Mouse (Mus musculus) heart, postnatal 0 days (tissue): ENCODE measurements around the gene Tenm2.

Source experiments
- CTCF ChIP-seq: IDR thresholded peaks from 2 replicates; pipeline ENCODE4 v1.5.1; 2016; ENCODE audit warnings: antibody characterized with exemption, control low read depth, low read depth
- EP300 ChIP-seq: IDR thresholded peaks from 2 replicates; pipeline ENCODE4 v1.6.1; 2016; ENCODE audit warnings: antibody characterized with exemption, low read depth

DNA sequence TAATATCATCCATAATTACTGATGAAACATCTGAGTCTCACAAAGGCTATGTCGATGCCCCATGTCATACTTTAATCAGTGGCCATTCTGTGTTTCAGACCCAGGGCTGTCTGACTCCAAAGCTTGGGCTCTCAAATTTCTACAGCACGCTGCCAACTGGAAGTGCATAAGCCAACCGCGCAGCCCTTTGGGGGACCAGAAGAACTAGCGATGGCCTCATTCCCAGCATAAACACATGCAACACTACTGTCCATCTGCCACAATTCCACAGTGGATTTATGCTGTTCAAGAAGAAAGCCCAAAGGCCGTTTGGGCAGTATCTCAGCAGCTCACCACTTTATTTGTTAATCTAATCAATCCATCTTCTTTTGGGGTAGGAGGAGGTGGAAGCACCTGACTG is 678.4 kb downstream of the Tenm2 start:
- no peak for TF ChIP-seq CTCF
- TF ChIP-seq EP300: no peak
